Mouse (Mus musculus) C2C12 (cell line): Measurements from ENCODE around the gene Etfa. TPM values are rescaled to one million over a fixed set of nuclear protein-coding genes. Genes with fewer than 3 reads are reported as not detected.

Experiments
- H3K27me3 ChIP-seq: one replicate; pipeline ENCODE4 v1.6.1; 2011; ENCODE audit not compliant: control insufficient read depth, insufficient read depth, insufficient read length
- H3K36me3 ChIP-seq: one replicate; pipeline ENCODE4 v1.6.1; 2011; ENCODE audit not compliant: control insufficient read depth, insufficient read depth
- H3K4me3 ChIP-seq: one replicate; pipeline ENCODE4 v1.5.1; 2011; ENCODE audit warnings: mild to moderate bottlenecking, control low read depth; ENCODE audit not compliant: poor library complexity, insufficient read depth, severe bottlenecking
- H3K79me2 ChIP-seq: one replicate; pipeline ENCODE4 v1.6.1; 2011; ENCODE audit not compliant: control insufficient read depth, insufficient read depth
- H3K79me3 ChIP-seq: one replicate; pipeline ENCODE4 v1.6.1; 2011; ENCODE audit warnings: low read depth, control low read depth
- H3ac ChIP-seq: one replicate; pipeline ENCODE3; 2011; ENCODE audit warnings: low read depth; ENCODE audit not compliant: control insufficient read depth, insufficient read length
- CEBPB ChIP-seq: IDR thresholded peaks from one replicate; pipeline ENCODE4 v1.6.1; 2011; ENCODE audit warnings: low read depth, mild to moderate bottlenecking, control low read depth, moderate library complexity
- CTCF ChIP-seq: IDR thresholded peaks from one replicate; pipeline ENCODE4 v1.5.1; 2011; ENCODE audit not compliant: control insufficient read depth, insufficient read depth, insufficient read length
- FOSL1 ChIP-seq: IDR thresholded peaks from one replicate; pipeline ENCODE4 v1.8.0; 2011; ENCODE audit warnings: mild to moderate bottlenecking, low read length; ENCODE audit not compliant: poor library complexity, insufficient read depth, severe bottlenecking
- MAX ChIP-seq: IDR thresholded peaks from one replicate; pipeline ENCODE4 v1.6.1; 2011; ENCODE audit warnings: mild to moderate bottlenecking, control low read depth
- MYOD1 ChIP-seq: IDR thresholded peaks from one replicate; pipeline ENCODE4 v1.6.1; 2011; ENCODE audit warnings: low read depth; ENCODE audit not compliant: control insufficient read depth, insufficient read length
- MYOG ChIP-seq: IDR thresholded peaks from one replicate; pipeline ENCODE4 v1.6.1; 2011; ENCODE audit not compliant: control insufficient read depth, insufficient read length; ENCODE audit errors: extremely low read depth
- USF1 ChIP-seq: IDR thresholded peaks from one replicate; pipeline ENCODE4 v1.6.1; 2011; ENCODE audit warnings: low read depth, mild to moderate bottlenecking, control low read depth, moderate library complexity
- polyA plus RNA-seq: library from polyadenylated mRNA; unstranded; fragments of >200 nt; fragmentation: generic; extraction: Trizol; gene quantifications from one replicate; pipeline ENCODE4 v1.2.1, GENCODE M21; 2012; ENCODE audit warnings: missing spikeins

The Etfa gene
- polyA plus RNA-seq, 1 experiment, result 87.7 TPM

GRCm38 (mm10) chr9:55423451-55424424 lies 88.3 kb downstream of the Etfa start:
- Histone ChIP-seq H3K36me3 (no peaks in the 10 kb centered on the region), H3K4me3 (no peak overlapping the region), H3K79me2 (no peaks in the 10 kb centered on the region), H3K79me3 (no peaks in the 10 kb centered on the region), H3ac (no peak overlapping the region), H3K27me3 (no peaks in the 10 kb centered on the region)
- no peak for TF ChIP-seq MYOD1
- TF ChIP-seq CTCF, result no peak
- TF ChIP-seq FOSL1, result no peak
- no peak for TF ChIP-seq MYOG
- TF ChIP-seq CEBPB, result no peak
- no peak for TF ChIP-seq MAX
- TF ChIP-seq USF1, result no peak

GRCm38 (mm10) chr9:55421786-55422185 lies 90.3 kb downstream of the Etfa start:
- Histone ChIP-seq H3K79me3 (no peaks in the 10 kb centered on the region), H3K27me3 (peaks cover 1% of the 10 kb centered on the region), H3K36me3 (no peaks in the 10 kb centered on the region), H3K79me2 (no peaks in the 10 kb centered on the region), H3ac (no peak overlapping the region), H3K4me3 (no peak overlapping the region)
- TF ChIP-seq MYOG, result no peak
- no peak for TF ChIP-seq CEBPB

GRCm38 (mm10) chr9:55411154-55411553 lies 100.9 kb downstream of the Etfa start:
- Histone ChIP-seq H3K4me3 (no peak overlapping the region), H3K36me3 (no peaks in the 10 kb centered on the region), H3K27me3 (peaks cover 53% of the 10 kb centered on the region), H3ac (no peak overlapping the region), H3K79me2 (no peaks in the 10 kb centered on the region), H3K79me3 (no peaks in the 10 kb centered on the region)
- TF ChIP-seq MYOG (no peak), MAX (no peak), MYOD1 (no peak), FOSL1 (no peak), CTCF (no peak), CEBPB (no peak), USF1 (no peak)

GRCm38 (mm10) chr9:55410430-55410829 lies 101.6 kb downstream of the Etfa start:
- Histone ChIP-seq H3K4me3 (no peak overlapping the region), H3K27me3 (peaks cover 45% of the 10 kb centered on the region), H3K36me3 (no peaks in the 10 kb centered on the region), H3K79me2 (no peaks in the 10 kb centered on the region), H3ac (no peak overlapping the region), H3K79me3 (no peaks in the 10 kb centered on the region)
- TF ChIP-seq MYOD1 (no peak), CEBPB (no peak), MYOG (no peak), CTCF (no peak), FOSL1 (no peak)

- Histone ChIP-seq H3K79me3 (no peaks in the 10 kb centered on the region), H3K79me2 (no peaks in the 10 kb centered on the region), H3K27me3 (peaks cover 39% of the 10 kb centered on the region), H3K4me3 (no peak overlapping the region), H3K36me3 (no peaks in the 10 kb centered on the region), H3ac (no peak overlapping the region)
- TF ChIP-seq MAX, result no peak
- no peak for TF ChIP-seq CEBPB
- TF ChIP-seq MYOD1, result no peak
Observed at GRCm38 (mm10) chr9:55409833-55410232, 102.2 kb downstream of the Etfa start.

GRCm38 (mm10) chr9:55408851-55409250 lies 103.2 kb downstream of the Etfa start:
- H3K79me3 ChIP-seq, result no peaks in the 10 kb centered on the region
- H3K79me2 ChIP-seq, result no peaks in the 10 kb centered on the region
- H3K27me3 ChIP-seq, result peaks cover 39% of the 10 kb centered on the region
- H3K36me3 ChIP-seq, result no peaks in the 10 kb centered on the region
- no peak overlapping the region for H3K4me3 ChIP-seq
- no peak for TF ChIP-seq MAX
- no peak for TF ChIP-seq MYOD1
- TF ChIP-seq FOSL1, result no peak
- no peak for TF ChIP-seq CTCF
- no peak for TF ChIP-seq CEBPB
- TF ChIP-seq MYOG, result no peak
- no peak for TF ChIP-seq USF1
- H3ac ChIP-seq, result no peak overlapping the region
